Mouse (Mus musculus) retina, postnatal 1 day (tissue): ENCODE measurements around the gene Mapkbp1.

ENCODE experiments used
- DNase-seq: peaks from one replicate; pipeline ENCODE4 v3.0.0-alpha.2; 2012

Mapkbp1 gene

GRCm38 (mm10) chr2:120055923-120056322 lies 83.4 kb downstream of the Mapkbp1 start:
- no peak for DNase-seq

GRCm38 (mm10) chr2:120058818-120059217 lies 86.3 kb downstream of the Mapkbp1 start:
- no peak for DNase-seq

DNA sequence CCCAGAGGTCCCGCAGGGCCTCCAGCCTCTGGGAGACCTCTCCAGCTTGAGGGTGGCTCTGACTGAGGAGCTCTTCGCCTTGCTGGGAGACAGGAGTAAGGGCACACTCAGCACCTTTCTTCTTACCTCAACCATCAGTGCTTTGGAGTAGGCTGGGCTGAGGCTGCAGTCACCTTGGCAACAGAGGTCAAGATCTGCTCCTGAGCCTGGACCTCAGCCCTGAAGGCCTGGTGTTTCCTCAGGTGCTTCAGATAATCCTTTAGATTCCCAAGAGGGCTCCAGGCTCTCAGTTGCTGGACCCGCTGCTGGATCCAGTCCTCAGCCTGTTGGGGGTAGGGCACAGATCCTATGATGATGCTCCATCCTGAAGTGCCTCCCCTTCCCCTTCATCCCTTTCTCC lies 87.0 kb downstream of the Mapkbp1 start:
- DNase-seq = no peak

GRCm38 (mm10) chr2:120060190-120060589 lies 87.7 kb downstream of the Mapkbp1 start:
- DNase-seq = peak; percentile 10

- peak; percentile 9 for DNase-seq
Measured at GRCm38 (mm10) chr2:120060651-120061050, 88.2 kb downstream of the Mapkbp1 start.

GRCm38 (mm10) chr2:120062248-120062647 lies 89.7 kb downstream of the Mapkbp1 start:
- no peak for DNase-seq

- peak; percentile 10 for DNase-seq
Measured at GRCm38 (mm10) chr2:120064639-120065038, 92.1 kb downstream of the Mapkbp1 start.

GRCm38 (mm10) chr2:120065243-120065642 lies 92.7 kb downstream of the Mapkbp1 start:
- no peak for DNase-seq

DNA sequence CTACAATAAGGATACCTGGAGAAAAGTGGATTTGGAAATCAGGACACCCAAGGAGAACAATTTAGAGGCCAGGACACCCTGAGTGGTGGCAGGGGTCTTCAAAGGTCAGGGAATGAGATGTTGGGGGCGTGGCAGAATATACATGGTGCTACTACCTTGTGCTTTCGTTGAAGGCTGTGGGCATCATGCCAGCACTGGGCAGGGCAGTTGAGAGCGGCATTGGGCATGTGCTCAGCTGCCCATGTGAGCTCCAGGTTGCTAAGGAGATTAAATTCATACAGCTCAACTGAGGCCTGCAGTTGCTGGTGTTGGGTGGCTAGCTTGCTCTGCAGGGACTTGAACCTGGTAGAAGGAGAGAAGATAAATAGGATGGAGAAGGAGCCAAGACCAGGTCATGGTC lies 93.7 kb downstream of the Mapkbp1 start:
- no peak for DNase-seq

GRCm38 (mm10) chr2:120068555-120069465 lies 96.3 kb downstream of the Mapkbp1 start:
- DNase-seq = peak; percentile 69

GRCm38 (mm10) chr2:120069466-120069990 lies 97.0 kb downstream of the Mapkbp1 start:
- DNase-seq = no peak

- no peak for DNase-seq
Measured at GRCm38 (mm10) chr2:120074096-120074495, 101.6 kb downstream of the Mapkbp1 start.

- DNase-seq = peak; percentile 63
Measured at GRCm38 (mm10) chr2:120076076-120076705, 103.7 kb downstream of the Mapkbp1 start.
